Mouse (Mus musculus): ENCODE results near the gene Nlrp2. TPM values are rescaled to one million over a fixed set of nuclear protein-coding genes. Genes with fewer than 3 reads are reported as not detected.

The Nlrp2 gene
- not detected for total RNA-seq (2021)
- long read RNA-seq, experiment 1: 0 reads
- long read RNA-seq, experiment 2: 0 reads

DNA sequence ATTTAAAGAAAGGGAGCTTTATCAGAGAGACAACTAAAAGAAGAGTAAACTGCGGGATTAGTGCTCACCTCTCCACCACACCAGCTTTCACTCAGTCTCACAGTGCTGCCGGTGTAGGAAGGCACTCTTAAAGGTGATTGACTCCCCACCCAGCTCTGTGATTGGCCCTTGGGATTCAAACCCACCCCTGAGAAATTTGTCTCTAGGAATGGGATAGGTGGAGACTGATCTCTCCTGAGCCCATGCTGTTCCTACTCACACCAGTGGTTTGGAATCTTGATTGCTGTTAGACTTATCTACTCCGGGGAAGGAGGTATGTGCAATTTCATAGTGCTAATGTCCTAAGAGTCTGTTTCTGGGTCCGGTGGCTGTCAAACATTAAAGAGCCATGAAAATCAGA lies at the start of gene Nlrp2:
Gene Nlrp2, minus strand, starts transcription at position 101 of the 400 bp plus-strand sequence.
- DNase-seq (ENCODE audit: low spot score in 2 of 2): no peak
- no peak for TF ChIP-seq CTCF (conservative IDR thresholded peaks at IDR 0.05)
- Histone ChIP-seq H3K27ac (no peak within 1 kb of the TSS), H3K4me3 (no peak within 1 kb of the TSS)

DNA sequence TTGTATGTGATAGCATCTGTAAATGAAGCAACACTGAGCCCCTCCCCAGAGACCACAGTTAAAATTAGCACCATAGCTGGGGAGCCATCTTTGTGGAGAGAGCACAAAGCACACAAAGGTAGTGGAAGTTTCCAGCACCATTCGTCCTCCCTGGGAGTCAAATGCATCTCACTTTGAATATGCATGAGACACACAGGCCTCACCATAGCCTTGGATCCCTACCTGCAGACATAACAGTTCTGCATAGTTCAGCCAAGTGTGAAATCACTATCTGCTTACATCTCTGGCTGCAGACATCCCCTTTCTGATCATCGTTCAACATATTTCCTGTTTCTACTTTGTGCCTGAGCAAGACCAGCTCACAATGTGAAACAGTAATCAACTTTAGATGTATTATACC lies 15.9 kb upstream of the Nlrp2 start:
- Histone ChIP-seq H3K27ac (no peak overlapping the region), H3K4me3 (no peak overlapping the region)
- no peak for DNase-seq (ENCODE audit: low spot score in 2 of 2)
- no peak for TF ChIP-seq CTCF (conservative IDR thresholded peaks at IDR 0.05)

DNA sequence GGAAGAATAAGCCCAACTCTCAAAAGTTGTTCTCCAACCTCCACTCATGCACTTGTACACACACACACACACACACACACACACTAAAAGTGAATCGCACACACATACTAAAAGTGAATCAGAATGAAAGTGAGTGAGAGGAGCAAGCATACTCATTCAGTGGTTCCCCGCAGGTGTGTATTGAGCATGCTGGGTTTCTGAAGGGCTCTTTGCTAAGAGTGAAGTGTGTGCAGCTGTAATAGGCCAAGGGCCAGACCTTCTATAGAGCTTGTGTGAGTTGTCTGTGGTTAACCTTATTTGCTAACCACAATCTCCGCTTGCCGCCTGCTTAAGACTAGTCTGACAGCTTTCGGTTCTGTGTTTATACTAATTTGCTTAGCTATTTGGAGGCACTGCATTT lies 12.8 kb upstream of the Nlrp2 start:
- H3K27ac ChIP-seq: no peak overlapping the region
- TF ChIP-seq CTCF (conservative IDR thresholded peaks at IDR 0.05): no peak
- H3K4me3 ChIP-seq: no peak overlapping the region
- no peak for DNase-seq (ENCODE audit: low spot score in 2 of 2)

DNA sequence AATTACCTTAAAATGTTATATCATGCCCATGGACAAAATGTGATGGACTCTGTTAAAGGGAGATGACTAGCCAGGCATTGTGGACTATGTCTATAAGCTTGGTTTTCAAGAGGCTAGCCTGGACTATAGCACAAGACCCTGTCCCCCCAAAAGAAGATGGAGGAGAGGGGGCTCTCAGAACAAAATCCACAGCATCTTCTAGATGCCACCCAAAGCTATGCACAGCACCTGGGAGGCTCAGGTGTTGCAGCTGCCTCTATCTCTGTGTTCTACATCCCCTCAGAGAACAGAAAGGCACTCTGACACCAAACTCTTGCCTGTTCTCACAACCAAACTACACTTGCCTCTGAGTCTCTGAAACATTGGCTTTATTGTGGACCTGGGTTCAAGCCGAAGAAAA lies 598 bp downstream of the Nlrp2 start, which contains the start of gene Gm5065:
Gene Gm5065, plus strand, starts transcription at position 301 of the 400 bp plus-strand sequence.
- TF ChIP-seq CTCF (conservative IDR thresholded peaks at IDR 0.05): no peak
- Histone ChIP-seq H3K27ac (no peak within 1 kb of the TSS), H3K4me3 (no peak within 1 kb of the TSS)
- DNase-seq (ENCODE audit: low spot score in 2 of 2): no peak

DNA sequence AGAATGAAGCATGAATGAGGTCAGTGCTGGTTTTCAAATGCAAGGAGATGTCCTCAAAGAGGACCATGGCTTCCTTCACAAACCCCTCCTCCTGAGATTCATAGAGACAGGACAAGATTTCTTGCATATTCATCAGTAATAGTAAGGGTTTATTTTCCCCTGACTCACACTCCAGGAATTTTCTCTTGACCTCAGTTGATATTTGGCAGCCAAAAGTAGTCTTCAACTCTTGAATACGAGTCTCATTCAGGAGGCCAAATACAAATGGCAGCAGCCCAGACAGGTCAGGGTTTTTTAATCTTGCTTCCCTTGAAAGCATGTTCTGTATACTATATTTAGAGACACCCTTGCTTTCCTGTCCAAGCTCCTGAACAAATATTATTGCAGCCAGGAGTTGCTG lies 23.3 kb downstream of the Nlrp2 start:
- no peak overlapping the region for H3K4me3 ChIP-seq
- TF ChIP-seq CTCF (conservative IDR thresholded peaks at IDR 0.05): no peak
- H3K27ac ChIP-seq: no peak overlapping the region
- DNase-seq (ENCODE audit: low spot score in 2 of 2): no peak

DNA sequence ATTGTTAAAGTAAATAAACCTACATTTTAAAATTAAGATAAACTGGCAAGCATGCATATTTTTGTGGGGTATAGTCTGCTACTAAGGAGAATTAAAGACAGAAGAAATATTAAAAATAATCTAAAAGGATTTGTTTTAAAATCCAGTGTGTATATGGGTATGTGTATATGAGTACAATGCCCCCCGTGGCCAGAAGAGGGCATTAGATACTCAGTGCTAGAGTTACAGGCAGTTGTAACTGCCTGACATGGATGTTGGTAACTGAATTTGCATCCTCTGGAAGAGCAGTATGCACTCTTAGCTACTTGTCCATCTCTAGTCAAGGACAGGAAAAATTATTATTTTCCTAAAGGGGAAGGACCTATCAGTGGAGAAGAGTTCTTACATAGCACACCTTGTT lies 62.6 kb downstream of the Nlrp2 start:
- TF ChIP-seq CTCF (conservative IDR thresholded peaks at IDR 0.05): no peak
- Histone ChIP-seq H3K27ac (no peak overlapping the region), H3K4me3 (no peak overlapping the region)
- no peak for DNase-seq (ENCODE audit: low spot score in 2 of 2)

DNA sequence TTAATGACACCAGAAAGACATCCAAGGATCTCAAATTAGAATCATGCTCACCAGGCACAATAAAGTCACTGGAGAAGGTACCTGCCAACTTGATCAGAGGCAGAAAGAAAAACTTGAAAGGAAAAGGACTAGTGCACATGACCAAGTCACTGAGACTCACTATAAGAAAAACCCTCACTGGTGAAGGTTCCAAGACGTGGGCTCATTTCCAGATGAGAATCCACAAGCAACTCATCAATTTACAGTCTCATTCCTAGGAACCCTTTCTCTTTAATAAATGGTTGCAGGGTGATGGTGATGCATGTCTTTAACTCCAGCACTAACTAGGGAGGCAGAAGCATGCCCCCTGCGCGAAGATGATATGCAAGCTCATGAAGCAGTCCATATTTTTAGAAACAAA lies 87.8 kb downstream of the Nlrp2 start:
- Histone ChIP-seq H3K4me3 (no peak overlapping the region), H3K27ac (no peak overlapping the region)
- DNase-seq (ENCODE audit: low spot score in 2 of 2): no peak
- TF ChIP-seq CTCF (conservative IDR thresholded peaks at IDR 0.05): no peak

Other genes starting within 250 kb of the Nlrp2 start
- not detected for gene Rfpl4, start 234.1 kb downstream of the Nlrp2 start, total RNA-seq (2021)
- under 1 TPM in 1 of 2 experiments, not detected in 1; 0.59 TPM for gene Rasl2-9, start 225.1 kb downstream of the Nlrp2 start, total RNA-seq (2021)
- not detected for gene Vmn1r55, start 201.4 kb downstream of the Nlrp2 start, total RNA-seq (2021)
- not detected for gene Vmn1r56, start 154.3 kb downstream of the Nlrp2 start, total RNA-seq (2021)
- gene Vmn1r57, start 132.5 kb downstream of the Nlrp2 start, total RNA-seq (2021): not detected
- gene Gm5065, start 498 bp downstream of the Nlrp2 start, total RNA-seq (2021): not detected
- not detected for gene Vmn1r58, start 62.4 kb upstream of the Nlrp2 start, total RNA-seq (2021)
- not detected for gene Vmn1r59, start 105.7 kb upstream of the Nlrp2 start, total RNA-seq (2021)
- gene Vmn2r28, start 142.9 kb upstream of the Nlrp2 start, total RNA-seq (2021): not detected
- not detected for gene Vmn1r60, start 196.3 kb upstream of the Nlrp2 start, total RNA-seq (2021)